Mouse (Mus musculus) kidney, adult 9 months (tissue): ENCODE results near the gene Zfp740.
A peak's percentile ranks its signal among the peaks of the same experiment; 100 is the strongest.
"Not testable (repeated sequence)": the region's sequence is repeated elsewhere in the genome, so short reads cannot be mapped to it uniquely, and the experiment has no call there.

Experiments used
- DNase-seq: peaks from one replicate; pipeline ENCODE4 v3.0.0; 2022

The Zfp740 gene

DNA sequence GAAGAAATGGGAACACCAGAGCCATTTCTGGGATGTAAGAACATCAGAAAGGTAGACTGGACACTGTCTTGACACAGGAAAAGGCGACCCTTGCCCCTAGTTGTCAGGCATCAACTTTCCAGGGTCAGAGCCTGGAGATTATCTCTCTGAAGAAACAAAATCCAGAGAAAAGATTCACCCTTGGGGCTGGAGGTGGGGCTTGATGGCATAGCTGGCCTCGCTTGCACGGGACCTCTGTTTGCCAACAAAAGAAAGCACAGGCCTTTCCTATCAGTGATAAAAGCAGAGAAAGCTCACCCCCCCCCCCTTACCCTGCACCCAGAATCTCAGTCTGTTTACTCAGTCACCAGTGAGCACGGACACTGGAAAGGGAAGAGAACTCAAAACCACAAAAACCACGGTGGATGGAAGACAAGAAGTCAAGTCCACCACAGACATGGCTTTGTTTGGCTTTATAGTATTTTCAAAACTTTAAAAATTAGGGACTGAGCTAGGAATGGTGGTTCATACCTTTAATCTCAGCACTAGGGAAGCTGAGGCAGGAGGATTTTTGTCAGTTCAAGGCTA lies 10.1 kb upstream of the Zfp740 start:
- DNase-seq = no peak

DNA sequence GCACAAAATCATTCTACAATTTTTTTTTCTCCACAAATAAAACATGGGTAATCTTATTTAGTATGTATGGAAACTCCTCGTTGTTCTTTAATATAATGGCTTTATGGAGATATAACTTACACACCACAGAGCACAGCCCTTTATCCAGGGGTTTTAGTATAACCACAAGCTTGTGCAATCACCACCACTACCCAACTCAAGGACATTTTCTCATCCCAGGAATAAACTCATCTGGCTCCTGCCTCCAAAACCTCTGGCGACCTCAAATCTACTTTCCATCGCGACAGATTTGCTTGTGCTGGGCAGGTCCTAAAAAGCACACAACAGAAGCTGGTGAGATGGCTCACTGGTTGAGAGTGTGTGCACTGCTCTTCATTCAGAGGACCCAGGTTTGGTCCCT lies 9.4 kb upstream of the Zfp740 start:
- DNase-seq = no peak

- peak; percentile 60 for DNase-seq
These were observed 8.6 kb upstream of the Zfp740 start for GRCm38 (mm10) chr15:102194439-102194838.

GRCm38 (mm10) chr15:102195373-102195772 lies 7.7 kb upstream of the Zfp740 start:
- DNase-seq = no peak

DNA sequence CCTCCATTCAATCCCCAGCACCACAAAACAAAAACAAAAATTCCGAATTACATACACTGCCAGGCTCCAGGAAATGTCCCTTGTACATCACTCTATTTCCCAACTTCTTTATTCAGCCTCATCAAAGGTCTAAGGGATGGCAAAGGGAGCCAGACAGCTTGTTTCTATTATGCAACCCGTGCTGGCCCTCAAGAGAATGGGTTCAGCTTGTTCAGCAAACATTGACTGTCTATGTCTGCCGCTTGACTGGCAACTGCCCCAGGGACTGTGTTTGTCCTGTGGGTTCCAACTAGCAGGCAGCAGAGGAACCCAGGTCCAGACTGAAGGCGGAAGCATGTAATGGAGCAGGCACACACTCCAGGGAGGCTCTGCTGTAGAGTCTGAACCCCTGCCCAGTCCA lies 4.2 kb upstream of the Zfp740 start:
- peak; percentile 54 for DNase-seq

DNA sequence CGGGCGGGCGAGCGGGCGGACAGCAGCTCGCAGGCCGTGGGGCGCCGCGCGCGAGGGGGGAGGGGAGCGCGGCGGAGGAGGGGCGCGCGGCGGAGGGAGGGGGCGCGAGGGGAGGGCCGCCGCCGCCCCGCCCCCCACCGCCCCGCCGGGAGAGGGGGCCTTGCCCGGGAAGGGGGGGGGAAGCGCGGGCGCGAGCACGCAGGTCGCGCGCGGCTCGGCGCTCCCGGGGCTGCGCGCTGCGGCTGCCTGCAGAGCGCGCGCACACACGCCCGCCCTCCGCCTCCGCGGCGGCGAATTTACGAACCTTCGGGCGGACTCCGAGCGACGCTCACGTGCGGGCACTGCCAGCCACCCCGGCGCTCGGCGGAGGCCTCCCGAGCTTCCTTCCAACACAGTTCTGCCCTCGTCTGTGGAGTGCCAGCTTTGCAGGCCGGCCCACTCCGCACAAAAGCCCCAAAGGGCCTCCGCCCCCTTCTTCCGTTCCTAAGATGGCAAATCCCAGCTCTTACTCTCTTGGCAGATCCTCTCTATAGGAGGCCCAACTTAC lies 859 bp downstream of the Zfp740 start:
- peak; percentile 71 for DNase-seq

DNA sequence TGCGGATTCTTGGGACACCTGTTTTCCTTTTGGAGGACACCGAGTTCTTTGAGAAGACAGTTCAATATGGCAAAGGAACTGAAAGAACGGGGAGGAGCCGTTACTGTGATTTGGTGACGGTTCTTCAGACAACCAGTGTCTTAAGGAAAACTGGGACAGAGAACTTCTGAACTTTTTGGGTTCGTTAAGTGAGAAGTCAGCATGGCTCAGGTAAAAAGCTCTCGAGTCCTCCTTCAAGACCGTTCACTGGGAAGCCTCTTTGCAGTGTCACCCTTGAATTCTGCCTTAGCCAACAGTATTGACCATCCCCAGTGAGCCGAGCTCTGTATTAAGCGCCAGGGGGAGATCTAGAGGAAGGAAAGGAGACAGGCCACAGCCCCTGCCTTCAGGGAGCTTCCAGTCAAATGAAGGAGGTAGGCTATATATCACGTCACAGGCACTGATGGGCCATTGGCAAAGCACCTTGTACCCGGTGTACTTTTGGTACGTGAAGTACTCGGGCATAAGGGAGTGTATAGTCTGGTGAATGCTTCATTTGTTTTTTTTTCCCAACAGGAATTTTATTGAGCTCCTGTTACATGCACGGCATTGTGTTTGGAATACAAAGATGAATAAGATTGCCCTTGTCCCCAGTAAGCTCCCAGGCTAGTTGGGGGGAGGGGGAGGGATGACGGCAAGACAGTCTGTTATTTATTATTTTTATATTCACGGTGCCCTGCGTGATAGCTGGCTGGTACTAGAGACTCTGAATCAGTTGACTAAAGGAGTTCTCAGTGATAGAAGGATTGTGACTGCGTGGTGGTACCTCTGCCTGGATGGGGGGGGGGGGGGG lies 1.8 kb downstream of the Zfp740 start, which contains the start of gene Csad:
Gene Csad (minus strand): TSS at position 51 of the 832 bp plus-strand sequence.
- no peak for DNase-seq

- peak; percentile 41 for DNase-seq
These were observed 2.7 kb downstream of the Zfp740 start for GRCm38 (mm10) chr15:102205779-102206178.

GRCm38 (mm10) chr15:102207351-102207750 lies 4.3 kb downstream of the Zfp740 start:
- DNase-seq = peak; percentile 64

DNA sequence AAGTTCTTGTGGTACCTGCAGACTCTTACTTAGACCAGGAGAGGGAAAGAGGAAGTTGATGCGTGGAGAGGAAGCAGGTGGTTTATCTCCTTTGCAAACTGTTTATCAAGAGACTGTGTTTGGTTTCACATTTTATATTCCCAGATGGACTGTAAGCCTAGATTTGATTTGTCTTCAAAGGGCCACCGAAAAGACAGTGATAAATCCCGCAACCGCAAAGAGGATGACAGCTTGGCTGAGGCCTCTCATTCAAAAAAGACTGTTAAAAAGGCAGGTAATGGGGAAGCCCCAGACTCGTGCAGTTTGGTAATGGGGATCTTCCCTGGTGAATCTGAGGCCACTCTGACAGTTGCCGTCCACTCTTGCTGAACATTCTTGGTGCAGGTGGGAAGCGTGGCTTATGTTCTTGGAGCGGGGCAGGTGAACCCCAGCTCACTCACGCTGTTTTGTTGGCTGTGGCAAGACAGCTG lies 5.1 kb downstream of the Zfp740 start:
- no peak for DNase-seq

- no peak for DNase-seq
These were observed 6.1 kb downstream of the Zfp740 start for GRCm38 (mm10) chr15:102209114-102209513.

- DNase-seq = no peak
These were observed 7.8 kb downstream of the Zfp740 start for GRCm38 (mm10) chr15:102210816-102211215.

- no peak for DNase-seq
These were observed 8.8 kb downstream of the Zfp740 start for GRCm38 (mm10) chr15:102211895-102212294.

DNA sequence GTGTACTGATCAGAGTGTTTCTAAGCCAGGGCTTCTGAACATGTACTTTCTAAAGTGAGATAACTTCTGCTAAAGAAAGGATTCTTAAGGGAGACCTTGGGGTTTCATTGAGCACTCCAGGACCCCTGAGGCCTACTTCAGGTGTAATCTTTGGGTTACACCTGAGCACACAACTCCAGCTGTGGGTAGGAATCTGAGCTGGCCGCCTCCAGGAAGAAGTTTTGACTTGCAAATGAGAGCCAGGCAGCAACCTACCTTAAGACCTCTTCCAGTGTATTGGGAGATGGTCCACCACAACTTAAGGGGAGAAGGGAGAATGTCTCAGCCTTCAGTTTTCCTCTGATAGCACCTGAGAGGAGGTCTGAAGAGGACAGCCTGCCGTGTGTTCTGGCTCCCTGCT lies 11.1 kb downstream of the Zfp740 start:
- no peak for DNase-seq

GRCm38 (mm10) chr15:102215624-102216023 lies 12.6 kb downstream of the Zfp740 start:
- no peak for DNase-seq

- DNase-seq = no peak
These were observed 13.6 kb downstream of the Zfp740 start for GRCm38 (mm10) chr15:102216459-102217228.

GRCm38 (mm10) chr15:102217325-102217724 lies 14.3 kb downstream of the Zfp740 start:
- no peak for DNase-seq

DNA sequence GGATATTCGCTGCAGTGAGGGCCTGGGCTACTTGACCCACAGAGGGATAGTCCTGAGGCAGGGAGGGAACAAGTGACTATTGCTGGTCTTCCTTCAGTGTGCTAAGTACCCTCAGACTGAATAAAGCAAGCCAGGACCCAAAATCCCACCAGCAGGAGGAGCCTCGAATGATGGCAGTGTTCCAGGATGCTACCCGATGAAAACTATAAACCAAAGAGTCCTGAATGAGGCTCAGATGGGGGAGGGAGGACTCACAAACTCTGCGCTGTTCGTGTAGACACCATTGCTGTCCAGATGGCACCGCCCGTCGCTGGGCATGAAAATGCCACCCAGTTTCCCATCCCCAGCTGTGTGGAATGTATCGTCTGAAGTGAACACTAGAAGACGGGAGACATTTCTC lies 19.3 kb downstream of the Zfp740 start:
- DNase-seq = no peak

GRCm38 (mm10) chr15:102224186-102224991 lies 21.3 kb downstream of the Zfp740 start:
- peak; percentile 79 for DNase-seq

DNA sequence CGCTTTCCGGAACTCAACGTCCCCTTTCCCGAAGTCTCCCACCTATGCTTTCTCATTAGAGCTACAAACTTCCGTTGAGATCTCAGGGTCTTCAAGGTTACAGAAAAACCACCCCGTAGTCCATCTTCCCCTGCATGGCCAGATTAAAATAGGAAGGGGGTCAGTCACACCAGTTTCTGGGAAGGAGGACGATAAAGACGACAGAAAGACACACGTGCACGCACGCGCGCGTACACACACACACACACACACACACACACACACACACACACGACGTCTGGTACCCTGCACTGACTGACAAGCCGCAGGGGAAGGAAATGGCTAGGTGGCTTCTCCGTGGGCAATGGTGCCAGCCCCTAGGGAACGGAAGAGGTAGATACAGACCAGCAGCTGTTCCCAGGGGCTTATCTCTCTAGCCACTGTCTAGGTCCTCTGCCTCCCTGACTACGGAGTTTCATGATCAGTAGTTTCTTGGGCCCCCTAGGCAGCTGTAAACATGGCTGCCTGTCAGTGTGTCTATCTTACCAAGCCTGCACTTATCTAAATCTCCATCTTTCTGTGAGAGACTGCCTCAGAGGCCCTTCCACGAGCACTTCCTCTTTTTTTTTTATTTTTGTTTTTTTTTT lies 22.1 kb downstream of the Zfp740 start:
- no peak for DNase-seq

- not testable (repeated sequence) for DNase-seq
These were observed 22.6 kb downstream of the Zfp740 start for GRCm38 (mm10) chr15:102225619-102226018.
